Mouse (Mus musculus) kidney, postnatal 25 days (tissue): ENCODE measurements around the gene Gm10488.
"Not testable (repeated sequence)": the region's sequence is repeated elsewhere in the genome, so short reads cannot be mapped to it uniquely, and the experiment has no call there.

Experiments
- DNase-seq, 2 experiments: peaks; one replicate each; pipeline ENCODE4 v3.0.0; 2021; ENCODE audit warnings: mixed read lengths in 2 of 2

Gene Gm10488

GRCm38 (mm10) chrX:29976014-29976413, at the start of gene Gm10488:
Gm10488 (plus strand) TSS chrX:29976314.
- not testable (repeated sequence) for DNase-seq
